Mouse (Mus musculus) midbrain, embryonic 16.5 days (tissue): ENCODE measurements around the gene Rer1. TPM values are rescaled to one million over a fixed set of nuclear protein-coding genes. Genes with fewer than 3 reads are reported as not detected.
"Not testable (repeated sequence)": the region's sequence is repeated elsewhere in the genome, so short reads cannot be mapped to it uniquely, and the experiment has no call there.

Experiments used
- ATAC-seq: fragments of 200-750 bp; cut with Nextera tagmentation; 2 replicates; pipeline ENCODE4 v1.8.0; 2017; ENCODE audit warnings: moderate TSS enrichment
- H3K27ac ChIP-seq: fragments of 300-500 bp; sonication (generic); 2 replicates; pipeline ENCODE4 v1.5.1; 2014; ENCODE audit warnings: mild to moderate bottlenecking, low read length, mixed read lengths
- H3K27me3 ChIP-seq: fragments of 300-500 bp; sonication (generic); 2 replicates; pipeline ENCODE4 v1.6.1; 2014; ENCODE audit warnings: low read depth, low read length, mixed read lengths; ENCODE audit not compliant: control insufficient read depth, insufficient read depth
- H3K36me3 ChIP-seq: fragments of 300-500 bp; sonication (generic); 2 replicates; pipeline ENCODE4 v1.6.1; 2014; ENCODE audit warnings: mild to moderate bottlenecking, low read length, moderate library complexity, mixed read lengths; ENCODE audit not compliant: control insufficient read depth, insufficient read depth
- H3K4me1 ChIP-seq: fragments of 300-500 bp; sonication (generic); 2 replicates; pipeline ENCODE4 v1.6.1; 2014; ENCODE audit warnings: mild to moderate bottlenecking, low read length, mixed read lengths; ENCODE audit not compliant: control insufficient read depth, insufficient read depth
- H3K4me2 ChIP-seq: fragments of 300-500 bp; sonication (generic); 2 replicates; pipeline ENCODE4 v1.6.1; 2014; ENCODE audit warnings: mild to moderate bottlenecking, low read length, mixed read lengths
- H3K4me3 ChIP-seq: fragments of 300-500 bp; sonication (generic); 2 replicates; pipeline ENCODE4 v1.5.1; 2014; ENCODE audit warnings: low read depth, mild to moderate bottlenecking, low read length, moderate library complexity, mixed read lengths
- H3K9ac ChIP-seq: fragments of 300-500 bp; sonication (generic); 2 replicates; pipeline ENCODE4 v1.6.1; 2014; ENCODE audit warnings: low read depth, low read length, mixed read lengths
- H3K9me3 ChIP-seq: fragments of 300-500 bp; sonication (generic); replicated peaks from 2 replicates; pipeline ENCODE4 v1.6.1; 2014; ENCODE audit warnings: mild to moderate bottlenecking, low read length, mixed read lengths; ENCODE audit not compliant: control insufficient read depth, poor library complexity, severe bottlenecking
- WGBS: fragments of 180-500 bp; shearing (Covaris S2); extraction: QIAGEN DNeasy Blood & Tissue Kit; methylation state at CpG from one replicate; pipeline ENCODE4 v1.1.7; 2014; 5-methylcytosine and 5-hydroxymethylcytosine counted together
- polyA plus RNA-seq: library from polyadenylated mRNA; unstranded; fragments of >200 nt; fragmentation: Nextera tagmentation; extraction: Ambion mirVana; gene quantifications from 2 replicates; pipeline ENCODE4 v1.2.1, GENCODE M21; 2015

Gene Rer1
- polyA plus RNA-seq, 1 experiment from 2014 or later: 124 TPM

DNA sequence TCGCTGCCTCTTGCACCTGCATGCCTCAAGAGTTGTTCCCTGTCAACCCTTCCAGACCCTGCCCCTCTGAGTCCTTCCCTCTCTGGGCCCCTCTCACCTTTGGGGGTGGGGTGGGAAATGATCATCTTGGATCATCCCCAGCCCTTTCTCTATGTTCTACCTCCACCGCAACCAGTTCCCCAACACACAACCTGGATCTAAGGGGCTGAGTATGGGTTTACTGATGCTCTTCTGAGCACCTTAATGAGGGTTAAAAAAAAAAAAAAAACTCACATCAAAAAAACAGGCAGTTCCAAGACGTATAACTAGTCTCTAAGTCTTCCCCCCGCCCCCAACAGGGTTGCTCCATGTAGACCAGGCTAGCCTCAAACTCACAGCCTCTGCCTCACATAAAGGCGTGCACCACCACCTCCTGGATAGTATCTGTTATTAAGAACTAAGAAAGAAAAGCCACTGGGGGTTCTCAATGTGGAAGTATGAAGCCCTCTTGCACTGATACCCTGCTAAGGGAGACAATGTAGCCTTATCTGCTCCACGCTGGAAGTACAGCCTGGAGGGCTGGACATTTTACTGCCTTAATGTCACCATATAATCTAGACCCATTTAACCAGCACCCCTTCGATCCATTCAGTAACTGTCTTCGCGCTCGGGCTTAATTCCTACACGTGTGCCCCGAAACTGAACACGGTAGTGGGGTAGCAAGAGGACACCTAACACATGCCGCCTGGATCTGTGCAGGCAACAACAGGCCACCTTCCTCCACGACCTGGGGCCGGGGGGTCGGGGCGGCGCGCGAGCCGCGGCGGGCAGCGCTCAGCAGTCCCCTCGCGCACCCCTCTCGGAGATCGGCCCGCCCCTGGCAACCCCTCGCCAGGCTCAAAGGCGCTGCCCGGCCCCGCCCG lies 725 bp downstream of the Rer1 start:
- peak; percentile 66 for ATAC-seq
- peak overlapping the region; percentile 88 for H3K4me3 ChIP-seq
- peak overlapping the region; percentile 84 for H3K4me2 ChIP-seq
- H3K27me3 ChIP-seq: no peaks in the 10 kb centered on the region
- peak overlapping the region; percentile 92 for H3K27ac ChIP-seq
- peak overlapping the region; percentile 90 for H3K9ac ChIP-seq
- H3K4me1 ChIP-seq: peaks cover 22% of the 10 kb centered on the region
- H3K36me3 ChIP-seq: peaks cover 13% of the 10 kb centered on the region
- WGBS: 8% methylated on average over 25 of the region's 35 CpGs
- H3K9me3 ChIP-seq: no peaks in the 10 kb centered on the region

DNA sequence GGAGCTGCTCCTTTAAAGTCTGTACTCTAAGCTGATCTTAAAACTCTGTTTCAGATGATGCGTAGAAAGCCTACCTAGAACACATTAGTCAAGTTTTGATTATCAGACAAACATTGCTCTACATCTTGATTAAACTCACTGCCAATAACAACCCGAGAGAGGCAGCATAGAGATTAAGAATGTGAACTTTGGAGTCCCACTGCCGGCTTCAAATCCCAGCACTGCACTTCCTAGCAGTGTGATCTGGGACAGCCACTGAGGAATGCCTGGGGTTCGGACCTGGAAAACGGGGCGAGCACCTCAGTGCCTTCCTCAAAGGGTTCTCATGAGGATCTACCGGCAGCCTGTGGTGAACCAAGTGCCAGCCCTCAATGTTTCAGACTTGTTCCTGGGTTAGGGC lies 1.8 kb downstream of the Rer1 start:
- Histone ChIP-seq H3K9ac (no peak overlapping the region), H3K4me2 (no peak overlapping the region), H3K27me3 (no peaks in the 10 kb centered on the region), H3K4me1 (peaks cover 22% of the 10 kb centered on the region), H3K9me3 (no peaks in the 10 kb centered on the region), H3K4me3 (no peak overlapping the region), H3K36me3 (peaks cover 17% of the 10 kb centered on the region), H3K27ac (no peak overlapping the region)
- 88% methylated on average over 7 of the region's 7 CpGs for WGBS
- no peak for ATAC-seq

DNA sequence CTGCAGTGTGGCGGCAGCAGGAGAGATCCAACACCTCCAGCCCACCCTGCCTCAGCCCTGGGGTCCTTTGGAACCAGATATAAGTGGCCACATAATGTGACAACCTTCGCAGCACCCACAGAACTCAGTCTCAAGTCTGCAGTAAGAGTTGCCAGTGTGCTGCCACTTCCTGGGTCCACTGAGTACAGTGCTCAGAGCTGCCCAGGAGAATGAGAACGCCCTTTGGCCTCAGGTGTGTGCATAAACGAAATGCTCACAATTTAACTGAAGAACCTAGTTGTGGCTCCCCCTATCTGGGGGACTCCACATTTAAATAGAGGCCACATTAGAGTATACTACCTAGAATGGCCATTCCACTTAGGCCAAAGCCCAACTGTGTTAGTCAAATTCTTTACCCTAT lies 2.6 kb downstream of the Rer1 start:
- H3K27me3 ChIP-seq: no peaks in the 10 kb centered on the region
- H3K4me1 ChIP-seq: peaks cover 22% of the 10 kb centered on the region
- no peaks in the 10 kb centered on the region for H3K9me3 ChIP-seq
- no peak for ATAC-seq
- no peak overlapping the region for H3K9ac ChIP-seq
- 88% methylated on average over 4 of the region's 4 CpGs for WGBS
- no peak overlapping the region for H3K4me2 ChIP-seq
- no peak overlapping the region for H3K4me3 ChIP-seq
- H3K27ac ChIP-seq: no peak overlapping the region
- H3K36me3 ChIP-seq: peaks cover 18% of the 10 kb centered on the region

DNA sequence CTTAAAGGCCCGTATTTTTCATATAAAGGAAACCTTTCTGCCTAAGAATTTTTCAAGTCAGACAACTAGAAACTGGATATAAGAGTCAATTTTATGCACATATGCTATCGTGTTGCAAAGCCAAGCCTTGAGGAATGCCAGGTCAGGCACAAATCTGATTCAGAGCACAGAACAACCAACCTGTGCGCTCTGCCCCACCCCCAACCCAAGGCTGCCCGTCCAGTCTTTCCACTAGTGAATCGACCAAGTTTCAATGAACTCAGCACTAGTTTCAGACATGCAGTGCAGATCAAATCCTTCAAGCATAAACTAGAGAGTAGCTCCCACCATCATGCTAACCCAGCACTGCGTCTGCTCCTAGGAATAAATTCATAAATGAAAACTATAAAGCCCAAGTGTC lies 6.5 kb downstream of the Rer1 start:
- ATAC-seq: no peak

DNA sequence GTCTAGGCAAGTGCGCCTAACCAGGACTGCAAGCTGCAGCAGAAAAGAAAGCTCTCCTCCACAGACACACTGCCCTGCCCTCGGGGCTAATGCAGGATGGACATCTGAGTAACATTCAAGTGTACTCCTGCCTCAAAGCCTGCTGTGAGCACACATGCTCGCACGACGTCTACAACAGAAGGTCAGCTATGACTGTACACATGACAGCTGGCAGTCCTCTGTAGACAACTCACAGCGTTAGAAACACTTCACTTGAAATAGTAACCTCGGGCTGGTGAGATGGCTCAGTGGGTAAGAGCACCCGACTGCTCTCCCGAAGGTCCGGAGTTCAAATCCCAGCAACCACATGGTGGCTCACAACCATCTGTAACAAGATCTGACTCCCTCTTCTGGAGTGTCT lies 7.4 kb downstream of the Rer1 start:
- H3K27ac ChIP-seq, H3K9ac ChIP-seq, H3K4me2 ChIP-seq, H3K9me3 ChIP-seq, H3K27me3 ChIP-seq, H3K4me3 ChIP-seq, H3K4me1 ChIP-seq, ATAC-seq: not testable (repeated sequence)
- peaks cover 45% of the 10 kb centered on the region for H3K36me3 ChIP-seq
- WGBS: 91% methylated on average over 10 of the region's 10 CpGs

More for the DNA sequence above, 6.5 kb downstream of the Rer1 start:
- WGBS: 94% methylated on average over 6 of the region's 6 CpGs
- peaks cover 6% of the 10 kb centered on the region for H3K4me1 ChIP-seq
- no peak overlapping the region for H3K27ac ChIP-seq
- H3K27me3 ChIP-seq: no peaks in the 10 kb centered on the region
- H3K4me3 ChIP-seq: no peak overlapping the region
- no peak overlapping the region for H3K9ac ChIP-seq
- no peaks in the 10 kb centered on the region for H3K9me3 ChIP-seq
- peaks cover 39% of the 10 kb centered on the region for H3K36me3 ChIP-seq
- no peak overlapping the region for H3K4me2 ChIP-seq

DNA sequence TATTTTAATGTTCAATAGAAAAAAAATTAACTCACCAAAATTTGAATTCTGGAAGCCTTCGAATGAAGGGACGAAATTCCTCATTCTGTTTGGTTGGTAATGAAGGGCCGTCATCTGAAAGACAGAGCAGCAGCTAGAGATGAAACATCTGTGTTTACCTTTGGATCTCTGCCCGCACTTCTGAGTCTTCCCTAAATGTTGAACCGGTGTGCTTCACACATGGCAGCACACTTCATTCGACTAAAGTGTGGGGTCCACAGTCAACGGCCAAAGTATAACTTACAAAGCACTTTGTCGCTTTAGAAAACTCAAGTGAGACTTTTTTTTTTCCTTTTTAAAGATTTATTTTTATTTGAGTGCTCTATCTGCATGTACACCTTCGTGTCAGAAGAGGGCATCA lies 9.5 kb downstream of the Rer1 start:
- Histone ChIP-seq H3K9ac (no peak overlapping the region), H3K4me1 (no peaks in the 10 kb centered on the region), H3K36me3 (peaks cover 49% of the 10 kb centered on the region), H3K9me3 (no peaks in the 10 kb centered on the region), H3K27ac (no peak overlapping the region), H3K4me3 (no peak overlapping the region), H3K4me2 (no peak overlapping the region), H3K27me3 (no peaks in the 10 kb centered on the region)
- no peak for ATAC-seq
- 90% methylated on average over 9 of the region's 9 CpGs for WGBS

DNA sequence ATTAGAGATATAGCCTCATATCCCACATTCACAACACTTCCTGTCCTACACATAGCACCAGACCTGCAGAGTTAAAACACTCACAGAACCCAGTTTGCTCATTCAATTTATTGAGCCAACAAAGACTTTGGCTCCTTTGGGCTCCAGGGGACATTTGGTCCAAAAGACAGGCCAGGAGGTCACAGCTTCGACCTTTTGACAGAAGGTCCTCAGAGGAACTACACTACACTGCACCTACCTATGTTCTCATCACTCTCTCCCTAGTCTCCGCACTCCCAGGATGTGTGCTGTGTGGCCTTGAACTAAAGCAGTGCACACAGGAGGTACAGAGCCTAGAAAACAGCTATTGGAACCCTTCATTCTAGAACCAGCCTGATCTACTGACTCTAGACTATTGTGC lies 10.4 kb downstream of the Rer1 start:
- Histone ChIP-seq H3K27me3 (no peaks in the 10 kb centered on the region), H3K27ac (no peak overlapping the region), H3K4me1 (no peaks in the 10 kb centered on the region), H3K9me3 (no peaks in the 10 kb centered on the region), H3K4me3 (no peak overlapping the region), H3K36me3 (peaks cover 49% of the 10 kb centered on the region), H3K4me2 (no peak overlapping the region), H3K9ac (no peak overlapping the region)
- WGBS: 98% methylated on average over 2 of the region's 2 CpGs
- ATAC-seq: no peak

DNA sequence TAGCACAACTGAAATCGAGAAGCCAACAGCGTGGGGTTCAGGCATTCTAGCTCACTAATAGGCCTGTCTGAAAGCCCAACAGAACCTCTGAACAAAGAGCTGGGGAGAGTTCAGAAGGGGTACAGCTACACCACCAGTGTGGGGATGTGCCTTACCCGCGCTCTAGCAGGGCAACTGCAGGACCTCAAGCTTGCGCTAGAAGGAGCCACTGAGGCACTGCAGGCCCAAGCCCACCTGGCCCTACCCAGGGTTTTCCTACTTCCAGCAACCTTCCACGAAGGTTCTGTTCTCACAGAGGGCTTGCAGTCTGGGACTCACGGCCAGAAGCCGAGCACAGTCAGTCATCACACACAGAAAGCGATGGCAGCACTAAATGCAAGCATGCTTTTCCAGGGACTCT lies 11.0 kb downstream of the Rer1 start:
- no peak for ATAC-seq
- H3K36me3 ChIP-seq: peaks cover 49% of the 10 kb centered on the region
- 86% methylated on average over 9 of the region's 9 CpGs for WGBS
- no peak overlapping the region for H3K4me2 ChIP-seq
- H3K9ac ChIP-seq: no peak overlapping the region
- H3K4me1 ChIP-seq: no peaks in the 10 kb centered on the region
- no peaks in the 10 kb centered on the region for H3K9me3 ChIP-seq
- no peak overlapping the region for H3K4me3 ChIP-seq
- H3K27ac ChIP-seq: no peak overlapping the region
- H3K27me3 ChIP-seq: no peaks in the 10 kb centered on the region

DNA sequence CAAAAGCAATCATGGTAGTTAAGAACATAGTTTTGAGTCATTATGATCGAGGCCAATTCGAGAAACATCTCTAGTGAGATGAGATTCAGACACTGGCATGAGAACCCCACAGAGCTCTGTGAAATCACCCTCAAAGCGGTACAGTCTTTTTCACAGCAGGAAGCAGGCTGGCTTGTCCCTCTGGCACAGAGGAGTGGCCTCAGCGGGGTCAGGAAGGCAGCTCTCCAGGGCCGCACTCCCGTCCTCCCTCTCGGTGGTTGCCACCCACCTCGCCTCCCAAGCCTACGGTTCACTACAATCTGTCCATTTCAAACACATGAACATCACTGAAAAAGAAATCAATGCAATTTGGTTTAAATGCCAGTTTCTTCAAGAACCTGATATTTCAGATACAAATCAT lies 11.8 kb downstream of the Rer1 start:
- Histone ChIP-seq H3K36me3 (peaks cover 53% of the 10 kb centered on the region), H3K9ac (no peak overlapping the region), H3K9me3 (no peaks in the 10 kb centered on the region), H3K4me3 (no peak overlapping the region), H3K4me1 (no peaks in the 10 kb centered on the region), H3K4me2 (no peak overlapping the region), H3K27me3 (no peaks in the 10 kb centered on the region), H3K27ac (no peak overlapping the region)
- WGBS: 80% methylated on average over 9 of the region's 9 CpGs
- ATAC-seq: no peak
